Mouse (Mus musculus) CH12.LX (cell line): ENCODE measurements around the gene 2010300C02Rik. TPM values are rescaled to one million over a fixed set of nuclear protein-coding genes. Genes with fewer than 3 reads are reported as not detected.

Experiments
- DNase-seq: peaks from one replicate; pipeline ENCODE4 v3.0.0-alpha.2; 2013; ENCODE audit errors: extremely low read depth
- H3K27ac ChIP-seq: 2 replicates; pipeline ENCODE4 v1.5.1; 2012; ENCODE audit warnings: low read depth, mild to moderate bottlenecking, control low read depth, moderate library complexity; ENCODE audit not compliant: insufficient read depth
- H3K27me3 ChIP-seq: replicated peaks from 2 replicates; pipeline ENCODE3; 2012; ENCODE audit warnings: inconsistent platforms
- H3K36me3 ChIP-seq, 2 experiments: replicated peaks in 1 of 2; 2 replicates each; pipeline versions ENCODE3 to v1.6.1; 2012; ENCODE audit warnings: inconsistent platforms in 1 of 2, low read length in 1 of 2, mild to moderate bottlenecking in 1 of 2, mixed read lengths in 1 of 2, moderate library complexity in 1 of 2; ENCODE audit not compliant: control insufficient read depth in 1 of 2, insufficient read depth in 1 of 2
- H3K4me1 ChIP-seq, 2 experiments: 2 replicates each; pipeline ENCODE4 v1.6.1; 2012; ENCODE audit warnings: inconsistent platforms in 1 of 2, moderate library complexity in 1 of 2; ENCODE audit not compliant: insufficient read depth in 2 of 2, control insufficient read depth in 1 of 2
- H3K4me2 ChIP-seq: 2 replicates; pipeline ENCODE4 v1.6.1; 2012; ENCODE audit warnings: low read depth, mild to moderate bottlenecking, control low read depth; ENCODE audit not compliant: poor library complexity, insufficient read depth, severe bottlenecking
- H3K4me3 ChIP-seq, 3 experiments: fragments of 150-350 bp in 1 of 3; sonication (generic) in 1 of 3; replicated peaks in 1 of 3; 2 replicates each; pipeline versions ENCODE3 to v1.5.1; 2011 to 2012; ENCODE audit warnings: low read depth in 2 of 3, low read length in 2 of 3, mild to moderate bottlenecking in 2 of 3, moderate library complexity in 2 of 3, control low read depth in 1 of 3, improper control_type of control experiment in 1 of 3, inconsistent platforms in 1 of 3, mixed read lengths in 1 of 3; ENCODE audit not compliant: poor library complexity in 1 of 3
- H3K79me2 ChIP-seq: replicated peaks from 2 replicates; pipeline ENCODE4 v1.6.1; 2012; ENCODE audit warnings: mild to moderate bottlenecking, moderate library complexity; ENCODE audit not compliant: control insufficient read depth, poor library complexity, insufficient read depth, severe bottlenecking; ENCODE audit errors: extremely low read depth
- H3K9ac ChIP-seq: 2 replicates; pipeline ENCODE4 v1.6.1; 2012; ENCODE audit warnings: low read depth, mild to moderate bottlenecking, control low read depth, moderate library complexity; ENCODE audit not compliant: insufficient read depth
- H3K9me3 ChIP-seq: replicated peaks from 2 replicates; pipeline ENCODE3; 2012; ENCODE audit warnings: low read length, inconsistent platforms, mixed read lengths
- BHLHE40 ChIP-seq: IDR thresholded peaks from 2 replicates; pipeline ENCODE4 v1.6.1; 2011; ENCODE audit warnings: mild to moderate bottlenecking, low read depth, low read length, improper control_type of control experiment
- CHD1 ChIP-seq: IDR thresholded peaks from 2 replicates; pipeline ENCODE4 v1.6.1; 2012; ENCODE audit warnings: low read depth, low read length, improper control_type of control experiment, inconsistent platforms
- CHD2 ChIP-seq: IDR thresholded peaks from 2 replicates; pipeline ENCODE4 v1.6.1; 2011; ENCODE audit warnings: low read length, improper control_type of control experiment
- CTCF ChIP-seq, 2 experiments: IDR thresholded peaks in 1 of 2; conservative IDR thresholded peaks in 1 of 2; 2 replicates each; pipeline ENCODE4 v1.5.1; 2011 to 2012; ENCODE audit warnings: low read depth in 2 of 2, low read length in 2 of 2, improper control_type of control experiment in 1 of 2, inconsistent platforms in 1 of 2, mild to moderate bottlenecking in 1 of 2, moderate library complexity in 1 of 2
- E2F4 ChIP-seq: IDR thresholded peaks from 2 replicates; pipeline ENCODE4 v1.6.1; 2011; ENCODE audit warnings: low read depth, low read length, improper control_type of control experiment; ENCODE audit not compliant: insufficient replicate concordance
- ELF1 ChIP-seq: IDR thresholded peaks from 2 replicates; pipeline ENCODE4 v1.6.1; 2014; ENCODE audit warnings: low read depth, mild to moderate bottlenecking, inconsistent platforms, low read length, improper control_type of control experiment
- EP300 ChIP-seq: IDR thresholded peaks from 2 replicates; pipeline ENCODE4 v1.6.1; 2011; ENCODE audit warnings: low read length, improper control_type of control experiment
- ETS1 ChIP-seq: conservative IDR thresholded peaks from 2 replicates; pipeline ENCODE4 v1.6.1; 2012; ENCODE audit warnings: low read depth, mild to moderate bottlenecking, inconsistent platforms, low read length, improper control_type of control experiment, moderate library complexity
- GABPA ChIP-seq: IDR thresholded peaks from 2 replicates; pipeline ENCODE4 v1.6.1; 2012; ENCODE audit warnings: low read depth, low read length, improper control_type of control experiment, inconsistent platforms; ENCODE audit not compliant: insufficient replicate concordance
- HCFC1 ChIP-seq: IDR thresholded peaks from 2 replicates; pipeline ENCODE4 v1.6.1; 2012; ENCODE audit warnings: low read depth, mild to moderate bottlenecking, inconsistent platforms, low read length, improper control_type of control experiment
- IRF4 ChIP-seq: IDR thresholded peaks from 2 replicates; pipeline ENCODE4 v1.6.1; 2014; ENCODE audit warnings: low read depth, mild to moderate bottlenecking, inconsistent platforms, low read length, improper control_type of control experiment
- JUN ChIP-seq: IDR thresholded peaks from 2 replicates; pipeline ENCODE4 v1.6.1; 2011; ENCODE audit warnings: low read depth, mild to moderate bottlenecking, low read length, improper control_type of control experiment, moderate library complexity; ENCODE audit not compliant: insufficient read depth
- JUND ChIP-seq: conservative IDR thresholded peaks from 2 replicates; pipeline ENCODE4 v1.6.1; 2011; ENCODE audit warnings: low read depth, low read length, improper control_type of control experiment
- KAT2A ChIP-seq: IDR thresholded peaks from 2 replicates; pipeline ENCODE4 v1.6.1; 2012; ENCODE audit warnings: low read length, improper control_type of control experiment, inconsistent platforms; ENCODE audit not compliant: insufficient replicate concordance
- MAFK ChIP-seq: IDR thresholded peaks from 2 replicates; pipeline ENCODE4 v1.6.1; 2011; ENCODE audit warnings: low read length, improper control_type of control experiment; ENCODE audit not compliant: insufficient replicate concordance
- MAX ChIP-seq: IDR thresholded peaks from 2 replicates; pipeline ENCODE4 v1.6.1; 2011; ENCODE audit warnings: low read length, improper control_type of control experiment
- MAZ ChIP-seq: IDR thresholded peaks from 2 replicates; pipeline ENCODE4 v1.6.1; 2012; ENCODE audit warnings: low read depth, mild to moderate bottlenecking, inconsistent platforms, low read length, improper control_type of control experiment, moderate library complexity
- MEF2A ChIP-seq: IDR thresholded peaks from 2 replicates; pipeline ENCODE4 v1.6.1; 2014; ENCODE audit warnings: low read depth, mild to moderate bottlenecking, inconsistent platforms, low read length, improper control_type of control experiment, borderline replicate concordance
- MXI1 ChIP-seq: IDR thresholded peaks from 2 replicates; pipeline ENCODE4 v1.6.1; 2011; ENCODE audit warnings: mild to moderate bottlenecking, low read depth, low read length, improper control_type of control experiment
- MYC ChIP-seq: IDR thresholded peaks from 2 replicates; pipeline ENCODE4 v1.6.1; 2011; ENCODE audit warnings: low read depth, mild to moderate bottlenecking, improper control_type of control experiment, low read length
- NELFE ChIP-seq: IDR thresholded peaks from 2 replicates; pipeline ENCODE4 v1.6.1; 2011; ENCODE audit warnings: low read depth, low read length, improper control_type of control experiment
- NRF1 ChIP-seq: IDR thresholded peaks from 2 replicates; pipeline ENCODE4 v1.6.1; 2014; ENCODE audit warnings: low read depth, mild to moderate bottlenecking, inconsistent platforms, low read length, improper control_type of control experiment, moderate library complexity
- PAX5 ChIP-seq: IDR thresholded peaks from 2 replicates; pipeline ENCODE4 v1.6.1; 2012; ENCODE audit warnings: low read length, inconsistent platforms, mixed read lengths
- POLR2A ChIP-seq: IDR thresholded peaks from 2 replicates; pipeline ENCODE4 v1.6.1; 2011; ENCODE audit warnings: low read depth, mild to moderate bottlenecking, improper control_type of control experiment, low read length
- POLR2AphosphoS2 ChIP-seq: IDR thresholded peaks from 2 replicates; pipeline ENCODE4 v1.6.1; 2011; ENCODE audit warnings: low read depth, low read length, improper control_type of control experiment
- RAD21 ChIP-seq: IDR thresholded peaks from 2 replicates; pipeline ENCODE4 v1.6.1; 2011; ENCODE audit warnings: low read depth, mild to moderate bottlenecking, low read length, improper control_type of control experiment, moderate library complexity
- RCOR1 ChIP-seq: conservative IDR thresholded peaks from 2 replicates; pipeline ENCODE4 v1.6.1; 2012; ENCODE audit warnings: low read depth, mild to moderate bottlenecking, inconsistent platforms, low read length, improper control_type of control experiment
- SIN3A ChIP-seq: IDR thresholded peaks from 2 replicates; pipeline ENCODE4 v1.6.1; 2012; ENCODE audit warnings: low read length, improper control_type of control experiment, inconsistent platforms
- SMC3 ChIP-seq: IDR thresholded peaks from 2 replicates; pipeline ENCODE4 v1.6.1; 2011; ENCODE audit warnings: low read depth, low read length, improper control_type of control experiment
- TBP ChIP-seq: conservative IDR thresholded peaks from 2 replicates; pipeline ENCODE4 v1.6.1; 2011; ENCODE audit warnings: low read depth, low read length, improper control_type of control experiment
- TCF12 ChIP-seq: IDR thresholded peaks from 2 replicates; pipeline ENCODE4 v1.6.1; 2014; ENCODE audit warnings: low read depth, mild to moderate bottlenecking, inconsistent platforms, low read length, improper control_type of control experiment
- UBTF ChIP-seq: IDR thresholded peaks from 2 replicates; pipeline ENCODE4 v1.6.1; 2012; ENCODE audit warnings: low read depth, mild to moderate bottlenecking, inconsistent platforms, low read length, improper control_type of control experiment, moderate library complexity
- USF1 ChIP-seq: IDR thresholded peaks from 2 replicates; pipeline ENCODE4 v1.6.1; 2014; ENCODE audit warnings: low read depth, mild to moderate bottlenecking, inconsistent platforms, low read length, improper control_type of control experiment
- USF2 ChIP-seq: conservative IDR thresholded peaks from 2 replicates; pipeline ENCODE4 v1.6.1; 2011; ENCODE audit warnings: low read depth, low read length, improper control_type of control experiment
- ZC3H11A ChIP-seq: IDR thresholded peaks from 2 replicates; pipeline ENCODE4 v1.6.1; 2012; ENCODE audit warnings: low read depth, mild to moderate bottlenecking, inconsistent platforms, low read length, improper control_type of control experiment
- ZKSCAN1 ChIP-seq: IDR thresholded peaks from 2 replicates; pipeline ENCODE4 v1.6.1; 2012; ENCODE audit warnings: low read depth, inconsistent platforms, low read length, improper control_type of control experiment, borderline replicate concordance
- ZMIZ1 ChIP-seq: IDR thresholded peaks from 2 replicates; pipeline ENCODE4 v1.6.1; 2012; ENCODE audit warnings: low read depth, mild to moderate bottlenecking, inconsistent platforms, low read length, improper control_type of control experiment
- ZNF384 ChIP-seq: IDR thresholded peaks from 2 replicates; pipeline ENCODE4 v1.6.1; 2012; ENCODE audit warnings: low read depth, low read length, improper control_type of control experiment, inconsistent platforms
- dilution Hi-C: fragments of 300-500 bp; cut with MboI; formaldehyde crosslinking; loops from 2 replicates; pipeline ENCODE4 v1.14.3; 2020; ENCODE audit warnings: low sequenced_read_pairs; ENCODE audit not compliant: extremely low pct_unique_long_range_greater_than_20kb, extremely low pct_ligation_motif_present
- in situ Hi-C: fragments of 300-500 bp; cut with MboI; formaldehyde crosslinking; loops from 3 replicates; pipeline ENCODE4 v1.14.3; 2019; ENCODE audit warnings: low sequenced_read_pairs, low pct_ligation_motif_present, low pct_unique_long_range_greater_than_20kb, mixed read lengths
- polyA plus RNA-seq: library from polyadenylated mRNA; unstranded; fragments of >175 nt; gene quantifications from 2 replicates; pipeline ENCODE4 v1.2.1, GENCODE M21; 2012; ENCODE audit warnings: low read depth; ENCODE audit not compliant: insufficient read length
- total RNA-seq, 2 experiments: library from RNA; depleted of rRNA; stranded (reverse); fragments of 300-350 nt in 1 of 2; fragments of >200 nt in 1 of 2; gene quantifications; 2 replicates each; pipeline ENCODE4 v1.2.3; 2012 to 2014

2010300C02Rik gene
- total and polyA plus RNA-seq, 3 experiments, result 0.08 to 0.25 (median 0.09) TPM

GRCm38 (mm10) chr1:37585809-37586480 lies 133.9 kb downstream of the 2010300C02Rik start:
- dilution Hi-C loops (no loop called here), in situ Hi-C loops (no loop called here)
- H3K27ac ChIP-seq, result peak overlapping the region; percentile 98
- H3K4me3 ChIP-seq, result peak overlapping the region; percentile 7 to 33 (median 32)
- H3K9ac ChIP-seq, result peak overlapping the region; percentile 43
- peak overlapping the region; percentile 58 for H3K4me2 ChIP-seq
- H3K9me3 ChIP-seq, result no peaks in the 10 kb centered on the region
- no peaks in the 10 kb centered on the region for H3K27me3 ChIP-seq
- H3K36me3 ChIP-seq, result peaks cover 0 to 1% of the 10 kb centered on the region in 2 experiments
- H3K79me2 ChIP-seq, result no peaks in the 10 kb centered on the region
- TF ChIP-seq TCF12, result peak; percentile 99
- TF ChIP-seq MAFK, result peak; percentile 48; the same call in 1 of the 2 replicates
- TF ChIP-seq BHLHE40, result peak; percentile 90
- peak; percentile 83 for TF ChIP-seq USF2
- TF ChIP-seq POLR2AphosphoS2, result no peak
- TF ChIP-seq ELF1, result peak; percentile 6; the same call in 1 of the 2 replicates
- TF ChIP-seq GABPA, result no peak
- peak; percentile 47; the same call in 1 of the 2 replicates for TF ChIP-seq HCFC1
- TF ChIP-seq RAD21, result peak; percentile 22
- no peak for TF ChIP-seq CTCF (conservative IDR thresholded peaks at IDR 0.05 in 1 of 2, IDR thresholded peaks at IDR 0.05 in 1 of 2; ENCODE audit: low read depth in 2 of 2, low read length in 2 of 2)
- TF ChIP-seq NELFE, result no peak
- TF ChIP-seq PAX5, result no peak
- peak; percentile 99 for TF ChIP-seq EP300
- TF ChIP-seq ETS1, result peak; percentile 91
- TF ChIP-seq E2F4, result no peak
- no peak for TF ChIP-seq UBTF
- no peak for TF ChIP-seq CHD1
- no peak for TF ChIP-seq KAT2A
- peak; percentile 86 for TF ChIP-seq USF1
- no peak; the same call in 1 of the 2 replicates for TF ChIP-seq MXI1
- no peak; the same call in 1 of the 2 replicates for TF ChIP-seq MAX
- peak; percentile 80; the same call in 1 of the 2 replicates for TF ChIP-seq MAZ
- peak; percentile 96 for TF ChIP-seq MYC
- TF ChIP-seq JUN, result peak; percentile 47; the same call in 1 of the 2 replicates
- TF ChIP-seq IRF4, result peak; percentile 100
- no peak for TF ChIP-seq ZMIZ1
- TF ChIP-seq RCOR1, result peak; percentile 87; the same call in 1 of the 2 replicates
- TF ChIP-seq SIN3A, result no peak; the same call in 1 of the 2 replicates
- TF ChIP-seq ZNF384, result no peak
- no peak for TF ChIP-seq ZC3H11A
- TF ChIP-seq JUND, result peak; percentile 56; the same call in 1 of the 2 replicates
- peak; percentile 86 for TF ChIP-seq MEF2A
- no peak; the same call in 1 of the 2 replicates for TF ChIP-seq POLR2A
- 0 out of 2 replicates have a peak, but pooled peaks have one; percentile 49 for TF ChIP-seq TBP
- peak; percentile 79 for TF ChIP-seq CHD2
- no peak for TF ChIP-seq NRF1
- TF ChIP-seq SMC3, result 0 out of 2 replicates have a peak, but pooled peaks have one; percentile 2
- TF ChIP-seq ZKSCAN1, result no peak
- peaks cover 12 to 32% of the 10 kb centered on the region in 2 experiments for H3K4me1 ChIP-seq
- DNase-seq, result peak; percentile 93
